Mouse (Mus musculus): Measurements from ENCODE around the gene Slc6a11. TPM values are rescaled to one million over a fixed set of nuclear protein-coding genes. Genes with fewer than 3 reads are reported as not detected.
A peak's percentile ranks its signal among the peaks of the same experiment; 100 is the strongest.

The Slc6a11 gene
- polyA plus RNA-seq (2014; fragmentation: Nextera tagmentation; extraction: Ambion mirVana), result not detected in 2 replicates

GRCm38 (mm10) chr6:114131122-114131872 lies at the start of gene Slc6a11:
TSS of gene Slc6a11 (plus strand) at chr6:114131241.
- Histone ChIP-seq H3K4me1 (ENCODE audit: control insufficient read depth in 2 of 2, insufficient read depth in 2 of 2, low read length in 2 of 2) (no peaks in the 10 kb centered on the region), H3K4me2 (ENCODE audit: low read length) (peak within 1 kb of the TSS; percentile 64), H3K27me3 (ENCODE audit: control insufficient read depth, insufficient read depth, low read length) (peaks cover 52% of the 10 kb centered on the region), H3K9me3 (ENCODE audit: control insufficient read depth, low read length) (no peaks in the 10 kb centered on the region), H3K4me3 (ENCODE audit: control insufficient read depth in 1 of 2, insufficient read depth in 1 of 2, low read depth in 1 of 2, low read length in 2 of 2) (peak within 1 kb of the TSS in 1 of 2 experiments; percentile 36; a peak in 3 of 4 replicates), H3K27ac (replicated peaks in 1 of 2; ENCODE audit: control insufficient read depth in 1 of 2, insufficient read depth in 1 of 2, low read depth in 2 of 2, low read length in 2 of 2) (no peak within 1 kb of the TSS), H3K9ac (ENCODE audit: low read length) (peak within 1 kb of the TSS; percentile 8; the same call in 1 of the 2 replicates), H3K36me3 (ENCODE audit: control insufficient read depth, insufficient read depth, low read length) (no peaks in the 10 kb centered on the region)
- WGBS, result 4% methylated on average over 74 of the region's 76 CpGs
- ATAC-seq (ENCODE audit: insufficient number of reproducible peaks, insufficient read depth, low FRiP score, low read depth), result no peak

GRCm38 (mm10) chr6:114087106-114087505 lies 43.9 kb upstream of the Slc6a11 start:
- Histone ChIP-seq H3K9me3 (ENCODE audit: control insufficient read depth, low read length) (no peaks in the 10 kb centered on the region), H3K27ac (replicated peaks in 1 of 2; ENCODE audit: control insufficient read depth in 1 of 2, insufficient read depth in 1 of 2, low read depth in 2 of 2, low read length in 2 of 2) (no peak overlapping the region), H3K27me3 (ENCODE audit: control insufficient read depth, insufficient read depth, low read length) (peaks cover 18% of the 10 kb centered on the region; the same call in 1 of the 2 replicates), H3K4me2 (ENCODE audit: low read length) (no peak overlapping the region), H3K4me3 (ENCODE audit: control insufficient read depth in 1 of 2, insufficient read depth in 1 of 2, low read depth in 1 of 2, low read length in 2 of 2) (no peak overlapping the region), H3K9ac (ENCODE audit: low read length) (no peak overlapping the region), H3K4me1 (ENCODE audit: control insufficient read depth in 2 of 2, insufficient read depth in 2 of 2, low read length in 2 of 2) (no peaks in the 10 kb centered on the region), H3K36me3 (ENCODE audit: control insufficient read depth, insufficient read depth, low read length) (no peaks in the 10 kb centered on the region)
- 17% methylated on average over 7 of the region's 7 CpGs for WGBS
- no peak for ATAC-seq (ENCODE audit: insufficient number of reproducible peaks, insufficient read depth, low FRiP score, low read depth)

GRCm38 (mm10) chr6:114089626-114090025 lies 41.4 kb upstream of the Slc6a11 start:
- Histone ChIP-seq H3K36me3 (ENCODE audit: control insufficient read depth, insufficient read depth, low read length) (no peaks in the 10 kb centered on the region), H3K27ac (replicated peaks in 1 of 2; ENCODE audit: control insufficient read depth in 1 of 2, insufficient read depth in 1 of 2, low read depth in 2 of 2, low read length in 2 of 2) (no peak overlapping the region), H3K27me3 (ENCODE audit: control insufficient read depth, insufficient read depth, low read length) (peaks cover 18% of the 10 kb centered on the region; the same call in 1 of the 2 replicates), H3K4me1 (ENCODE audit: control insufficient read depth in 2 of 2, insufficient read depth in 2 of 2, low read length in 2 of 2) (no peaks in the 10 kb centered on the region), H3K4me3 (ENCODE audit: control insufficient read depth in 1 of 2, insufficient read depth in 1 of 2, low read depth in 1 of 2, low read length in 2 of 2) (no peak overlapping the region), H3K4me2 (ENCODE audit: low read length) (no peak overlapping the region), H3K9ac (ENCODE audit: low read length) (no peak overlapping the region), H3K9me3 (ENCODE audit: control insufficient read depth, low read length) (no peaks in the 10 kb centered on the region)
- ATAC-seq (ENCODE audit: insufficient number of reproducible peaks, insufficient read depth, low FRiP score, low read depth), result no peak
- WGBS, result 18% methylated on average over 5 of the region's 5 CpGs

GRCm38 (mm10) chr6:114092216-114092615 lies 38.8 kb upstream of the Slc6a11 start:
- Histone ChIP-seq H3K4me1 (ENCODE audit: control insufficient read depth in 2 of 2, insufficient read depth in 2 of 2, low read length in 2 of 2) (no peaks in the 10 kb centered on the region), H3K36me3 (ENCODE audit: control insufficient read depth, insufficient read depth, low read length) (no peaks in the 10 kb centered on the region), H3K4me2 (ENCODE audit: low read length) (no peak overlapping the region), H3K9ac (ENCODE audit: low read length) (no peak overlapping the region), H3K4me3 (ENCODE audit: control insufficient read depth in 1 of 2, insufficient read depth in 1 of 2, low read depth in 1 of 2, low read length in 2 of 2) (no peak overlapping the region), H3K27me3 (ENCODE audit: control insufficient read depth, insufficient read depth, low read length) (peaks cover 18% of the 10 kb centered on the region), H3K27ac (replicated peaks in 1 of 2; ENCODE audit: control insufficient read depth in 1 of 2, insufficient read depth in 1 of 2, low read depth in 2 of 2, low read length in 2 of 2) (no peak overlapping the region), H3K9me3 (ENCODE audit: control insufficient read depth, low read length) (no peaks in the 10 kb centered on the region)
- 43% methylated on average over 8 of the region's 9 CpGs for WGBS
- ATAC-seq (ENCODE audit: insufficient number of reproducible peaks, insufficient read depth, low FRiP score, low read depth), result no peak

- Histone ChIP-seq H3K4me3 (ENCODE audit: control insufficient read depth in 1 of 2, insufficient read depth in 1 of 2, low read depth in 1 of 2, low read length in 2 of 2) (no peak overlapping the region), H3K4me1 (ENCODE audit: control insufficient read depth in 2 of 2, insufficient read depth in 2 of 2, low read length in 2 of 2) (no peaks in the 10 kb centered on the region), H3K9me3 (ENCODE audit: control insufficient read depth, low read length) (no peaks in the 10 kb centered on the region), H3K27me3 (ENCODE audit: control insufficient read depth, insufficient read depth, low read length) (peaks cover 1% of the 10 kb centered on the region; the same call in 1 of the 2 replicates), H3K9ac (ENCODE audit: low read length) (no peak overlapping the region), H3K4me2 (ENCODE audit: low read length) (no peak overlapping the region), H3K27ac (replicated peaks in 1 of 2; ENCODE audit: control insufficient read depth in 1 of 2, insufficient read depth in 1 of 2, low read depth in 2 of 2, low read length in 2 of 2) (no peak overlapping the region), H3K36me3 (ENCODE audit: control insufficient read depth, insufficient read depth, low read length) (no peaks in the 10 kb centered on the region)
- 73% methylated on average over 16 of the region's 16 CpGs for WGBS
- no peak for ATAC-seq (ENCODE audit: insufficient number of reproducible peaks, insufficient read depth, low FRiP score, low read depth)
Observed at GRCm38 (mm10) chr6:114094251-114094650, 36.8 kb upstream of the Slc6a11 start.

GRCm38 (mm10) chr6:114096574-114096973 lies 34.5 kb upstream of the Slc6a11 start:
- Histone ChIP-seq H3K4me3 (ENCODE audit: control insufficient read depth in 1 of 2, insufficient read depth in 1 of 2, low read depth in 1 of 2, low read length in 2 of 2) (no peak overlapping the region), H3K36me3 (ENCODE audit: control insufficient read depth, insufficient read depth, low read length) (no peaks in the 10 kb centered on the region), H3K27me3 (ENCODE audit: control insufficient read depth, insufficient read depth, low read length) (peaks cover 3% of the 10 kb centered on the region; the same call in 1 of the 2 replicates), H3K9ac (ENCODE audit: low read length) (no peak overlapping the region), H3K9me3 (ENCODE audit: control insufficient read depth, low read length) (no peaks in the 10 kb centered on the region), H3K27ac (replicated peaks in 1 of 2; ENCODE audit: control insufficient read depth in 1 of 2, insufficient read depth in 1 of 2, low read depth in 2 of 2, low read length in 2 of 2) (no peak overlapping the region), H3K4me1 (ENCODE audit: control insufficient read depth in 2 of 2, insufficient read depth in 2 of 2, low read length in 2 of 2) (no peaks in the 10 kb centered on the region), H3K4me2 (ENCODE audit: low read length) (no peak overlapping the region)
- ATAC-seq (ENCODE audit: insufficient number of reproducible peaks, insufficient read depth, low FRiP score, low read depth), result no peak
- 72% methylated on average over 6 of the region's 6 CpGs for WGBS

- no peak overlapping the region for H3K27ac ChIP-seq (replicated peaks in 1 of 2; ENCODE audit: control insufficient read depth in 1 of 2, insufficient read depth in 1 of 2, low read depth in 2 of 2, low read length in 2 of 2)
- peaks cover 5% of the 10 kb centered on the region; the same call in 1 of the 2 replicates for H3K27me3 ChIP-seq (ENCODE audit: control insufficient read depth, insufficient read depth, low read length)
- ATAC-seq (ENCODE audit: insufficient number of reproducible peaks, insufficient read depth, low FRiP score, low read depth), result no peak
- no peak overlapping the region for H3K4me2 ChIP-seq (ENCODE audit: low read length)
- 75% methylated on average over 8 of the region's 8 CpGs for WGBS
- no peaks in the 10 kb centered on the region for H3K36me3 ChIP-seq (ENCODE audit: control insufficient read depth, insufficient read depth, low read length)
- no peaks in the 10 kb centered on the region for H3K4me1 ChIP-seq (ENCODE audit: control insufficient read depth in 2 of 2, insufficient read depth in 2 of 2, low read length in 2 of 2)
- no peak overlapping the region for H3K9ac ChIP-seq (ENCODE audit: low read length)
- H3K9me3 ChIP-seq (ENCODE audit: control insufficient read depth, low read length), result no peaks in the 10 kb centered on the region
- no peak overlapping the region for H3K4me3 ChIP-seq (ENCODE audit: control insufficient read depth in 1 of 2, insufficient read depth in 1 of 2, low read depth in 1 of 2, low read length in 2 of 2)
Observed at GRCm38 (mm10) chr6:114101923-114102322, 29.1 kb upstream of the Slc6a11 start.

Measured in heart, embryonic 14.5 days (tissue).